Mouse (Mus musculus): ENCODE results near the gene Ahsa2. TPM values are rescaled to one million over a fixed set of nuclear protein-coding genes. Genes with fewer than 3 reads are reported as not detected.
"Not testable (repeated sequence)": the region's sequence is repeated elsewhere in the genome, so short reads cannot be mapped to it uniquely, and the experiment has no call there.

Gene Ahsa2
- polyA plus RNA-seq, 1 experiment from 2014 or later = 93.8 TPM

DNA sequence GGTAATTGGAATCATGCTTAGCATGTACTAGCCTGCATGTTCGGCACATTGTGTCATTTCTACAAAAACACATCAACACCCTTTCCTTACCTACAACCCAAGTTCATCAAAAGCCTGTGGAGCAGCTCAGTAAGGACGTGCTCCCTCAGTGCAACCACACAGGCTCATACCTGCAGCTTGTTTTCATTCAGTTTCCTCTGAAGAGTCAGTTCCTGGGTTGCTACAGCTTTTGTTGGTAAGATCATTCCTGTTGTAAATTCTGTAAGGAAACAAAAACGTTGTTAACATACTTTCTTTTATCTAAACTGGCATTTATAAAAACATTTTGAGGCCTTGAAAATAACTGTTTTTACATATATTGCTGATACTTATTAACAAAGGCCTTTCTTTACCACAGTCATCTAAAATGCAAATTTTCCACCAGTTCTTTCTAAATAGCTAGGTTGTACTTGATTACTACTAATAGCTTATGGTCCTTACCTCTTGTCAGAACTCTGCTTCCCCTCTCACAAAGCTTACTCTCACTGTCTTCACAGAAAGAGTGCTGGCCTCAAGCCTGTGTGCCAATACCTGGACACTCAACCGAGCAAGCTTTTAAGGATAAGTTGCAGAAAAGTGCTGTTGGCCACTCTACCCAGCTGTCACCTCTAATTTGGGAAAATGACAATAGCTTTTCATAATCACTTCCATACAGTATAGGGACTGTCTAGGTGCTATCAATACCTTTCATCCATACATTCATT lies 5.6 kb downstream of the Ahsa2 start:
- Histone ChIP-seq H3K9ac (replicated peaks) (no peak overlapping the region), H3K9me3 (replicated peaks) (no peaks in the 10 kb centered on the region), H3K36me3 (peaks cover 71% of the 10 kb centered on the region), H3K4me2 (no peak overlapping the region), H3K27ac (replicated peaks) (no peak overlapping the region), H3K4me3 (replicated peaks) (no peak overlapping the region), H3K27me3 (replicated peaks) (no peaks in the 10 kb centered on the region), H3K4me1 (peaks cover 28% of the 10 kb centered on the region)
- no peak for ATAC-seq (ENCODE audit: low FRiP score)
- 88% methylated on average over 4 of the region's 4 CpGs for WGBS

DNA sequence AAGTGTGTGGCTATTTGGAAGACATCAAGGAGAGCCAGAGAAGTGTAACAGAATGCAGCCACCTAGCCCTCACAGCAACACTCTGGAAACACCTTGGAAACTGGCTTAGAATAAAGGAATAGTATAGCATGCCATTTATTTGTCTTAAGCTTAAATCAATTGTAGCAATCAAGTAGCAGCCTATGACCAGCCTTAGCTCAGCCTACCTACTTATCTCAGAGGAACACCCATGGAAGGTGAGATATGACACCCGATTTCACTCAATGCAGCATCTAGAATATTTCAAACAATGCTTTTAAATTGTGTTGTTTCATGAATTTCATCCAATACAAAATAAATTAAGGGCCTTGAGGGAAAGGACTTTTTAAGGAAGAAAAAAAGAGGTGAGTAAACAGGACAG lies 7.9 kb downstream of the Ahsa2 start:
- no peak overlapping the region for H3K4me3 ChIP-seq (replicated peaks)
- H3K27ac ChIP-seq (replicated peaks) = no peak overlapping the region
- no peak for ATAC-seq (ENCODE audit: low FRiP score)
- H3K36me3 ChIP-seq = peaks cover 85% of the 10 kb centered on the region
- H3K27me3 ChIP-seq (replicated peaks) = no peaks in the 10 kb centered on the region
- H3K4me1 ChIP-seq = peaks cover 8% of the 10 kb centered on the region
- WGBS = 88% methylated on average over 1 of the region's 1 CpGs
- H3K9ac ChIP-seq (replicated peaks) = no peak overlapping the region
- H3K4me2 ChIP-seq = no peak overlapping the region
- H3K9me3 ChIP-seq (replicated peaks) = no peaks in the 10 kb centered on the region

DNA sequence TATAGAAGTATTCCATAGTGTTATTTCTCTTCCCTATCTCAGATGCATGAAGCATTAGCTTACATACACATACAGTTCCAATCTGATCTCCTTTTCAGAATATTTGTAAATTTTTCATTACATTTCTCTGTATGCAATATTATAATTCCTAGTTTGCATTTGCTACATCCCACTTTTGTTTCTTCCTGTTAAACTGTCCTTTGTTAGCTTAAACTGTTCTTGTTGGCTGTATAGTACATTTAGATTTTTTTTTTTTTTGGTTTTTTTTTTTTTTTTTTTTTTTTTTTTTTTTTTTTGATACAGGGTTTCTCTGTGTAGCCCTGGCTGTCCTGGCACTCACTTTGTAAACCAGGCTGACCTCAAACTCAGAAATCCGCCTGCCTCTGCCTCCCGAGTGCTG lies 32.0 kb downstream of the Ahsa2 start:
- 96% methylated on average over 2 of the region's 2 CpGs for WGBS
- not testable (repeated sequence) for H3K27ac ChIP-seq (replicated peaks); H3K9ac ChIP-seq (replicated peaks); H3K4me1 ChIP-seq; H3K9me3 ChIP-seq (replicated peaks); ATAC-seq (ENCODE audit: low FRiP score); H3K4me3 ChIP-seq (replicated peaks); H3K27me3 ChIP-seq (replicated peaks); H3K4me2 ChIP-seq
- H3K36me3 ChIP-seq = peaks cover 24% of the 10 kb centered on the region

Small RNAs within 50 kb of the gene (microRNA-seq; reads per million reads assigned to microRNA genes)
- gene Gm47279 = not detected

Other genes with a start within 250 kb of the Ahsa2 start
- 61.6 and 63.7 TPM in 2 replicates for gene Xpo1, start 242.0 kb downstream of the Ahsa2 start, polyA plus RNA-seq (2015; fragmentation: Nextera tagmentation; extraction: Ambion mirVana)
- gene Usp34, start 191.1 kb downstream of the Ahsa2 start, polyA plus RNA-seq (2015; fragmentation: Nextera tagmentation; extraction: Ambion mirVana) = 25.2 and 26.3 TPM in 2 replicates
- not detected in 2 replicates for gene 1700093K21Rik, start 23.1 kb upstream of the Ahsa2 start, polyA plus RNA-seq (2015; fragmentation: Nextera tagmentation; extraction: Ambion mirVana)
- 102 and 123 TPM in 2 replicates for gene 0610010F05Rik, start 135.6 kb upstream of the Ahsa2 start, polyA plus RNA-seq (2015; fragmentation: Nextera tagmentation; extraction: Ambion mirVana)
- 11.3 and 14.9 TPM in 2 replicates for gene Pus10, start 167.6 kb upstream of the Ahsa2 start, polyA plus RNA-seq (2015; fragmentation: Nextera tagmentation; extraction: Ambion mirVana)
- gene Pex13, start 167.9 kb upstream of the Ahsa2 start, polyA plus RNA-seq (2015; fragmentation: Nextera tagmentation; extraction: Ambion mirVana) = 32.9 and 34.5 TPM in 2 replicates

All from neural tube, embryonic 15.5 days (tissue).